Mouse (Mus musculus): ENCODE data around the gene Gm20388. TPM values are rescaled to one million over a fixed set of nuclear protein-coding genes. Genes with fewer than 3 reads are reported as not detected.
A peak's percentile ranks its signal among the peaks of the same experiment; 100 is the strongest.
"Not testable (repeated sequence)": the region's sequence is repeated elsewhere in the genome, so short reads cannot be mapped to it uniquely, and the experiment has no call there.

Gm20388 gene
- total and polyA plus RNA-seq, 3 experiments = 0.02 to 0.05 TPM; not detected in 1

DNA sequence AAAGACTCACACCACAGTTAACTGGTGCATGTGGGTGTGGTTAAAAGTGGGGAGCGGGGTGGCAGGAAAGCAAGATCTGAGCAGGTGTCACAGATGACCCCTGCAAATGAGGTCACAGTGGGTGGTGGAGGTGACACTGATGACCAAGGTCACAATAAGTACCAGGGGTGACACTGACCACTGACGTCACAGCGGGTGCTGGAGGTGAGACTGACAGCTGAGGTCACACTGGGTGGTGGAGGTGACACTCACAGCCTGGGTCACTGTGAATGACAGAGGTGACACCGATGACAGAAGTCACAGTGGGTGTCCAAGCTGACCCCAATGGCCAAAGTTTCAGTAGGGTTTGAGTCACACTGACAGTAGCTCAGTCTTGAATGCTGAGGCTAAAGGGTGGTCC, 876.1 kb downstream of the Gm20388 start:
- no peaks in the 10 kb centered on the region for H3K4me1 ChIP-seq (ENCODE audit: insufficient read depth, low read depth, low read length)
- peaks cover 89% of the 10 kb centered on the region for H3K9me3 ChIP-seq (replicated peaks)
- DNase-seq (ENCODE audit: low spot score) = no peak
- peak overlapping the region; percentile 6; the same call in 1 of the 2 replicates for H3K4me3 ChIP-seq (ENCODE audit: low read depth, low read length)
- no peak for TF ChIP-seq CTCF (IDR thresholded peaks at IDR 0.05; ENCODE audit: low read depth, low read length)
- TF ChIP-seq POLR2AphosphoS5 (IDR thresholded peaks at IDR 0.05; ENCODE audit: insufficient replicate concordance, low read depth, low read length) = no peak
- TF ChIP-seq GATA1 (IDR thresholded peaks at IDR 0.05; ENCODE audit: borderline replicate concordance, low read length) = no peak
- H3K27me3 ChIP-seq (ENCODE audit: insufficient read depth, low read length) = no peaks in the 10 kb centered on the region
- no peaks in the 10 kb centered on the region for H3K36me3 ChIP-seq (replicated peaks)
- no peak for ATAC-seq (ENCODE audit: extremely low read depth, insufficient number of reproducible peaks, low FRiP score, poor library complexity, severe bottlenecking)

GRCm38 (mm10) chr8:120787631-120788030, 877.0 kb downstream of the Gm20388 start:
- Histone ChIP-seq H3K4me1 (ENCODE audit: insufficient read depth, low read depth, low read length) (no peaks in the 10 kb centered on the region), H3K4me3 (ENCODE audit: low read depth, low read length) (no peak overlapping the region), H3K36me3 (replicated peaks) (no peaks in the 10 kb centered on the region), H3K27me3 (ENCODE audit: insufficient read depth, low read length) (no peaks in the 10 kb centered on the region), H3K9me3 (replicated peaks) (peaks cover 90% of the 10 kb centered on the region)
- TF ChIP-seq CTCF (IDR thresholded peaks at IDR 0.05; ENCODE audit: low read depth, low read length) (no peak), TAL1 (conservative IDR thresholded peaks at IDR 0.05; ENCODE audit: low read depth, low read length) (no peak), GATA2 (IDR thresholded peaks at IDR 0.05; ENCODE audit: borderline replicate concordance, low read depth, low read length) (no peak), POLR2AphosphoS5 (IDR thresholded peaks at IDR 0.05; ENCODE audit: insufficient replicate concordance, low read depth, low read length) (no peak)
- DNase-seq (ENCODE audit: low spot score) (no peak), ATAC-seq (ENCODE audit: extremely low read depth, insufficient number of reproducible peaks, low FRiP score, poor library complexity, severe bottlenecking) (no peak)

GRCm38 (mm10) chr8:120792710-120793109, 882.1 kb downstream of the Gm20388 start:
- Histone ChIP-seq H3K27me3 (ENCODE audit: insufficient read depth, low read length) (no peaks in the 10 kb centered on the region), H3K4me1 (ENCODE audit: insufficient read depth, low read depth, low read length) (no peaks in the 10 kb centered on the region), H3K4me3 (ENCODE audit: low read depth, low read length) (no peak overlapping the region), H3K36me3 (replicated peaks) (no peaks in the 10 kb centered on the region), H3K9me3 (replicated peaks) (peaks cover 94% of the 10 kb centered on the region)
- no peak for ATAC-seq (ENCODE audit: extremely low read depth, insufficient number of reproducible peaks, low FRiP score, poor library complexity, severe bottlenecking)
- TF ChIP-seq GATA1 (IDR thresholded peaks at IDR 0.05; ENCODE audit: borderline replicate concordance, low read length) (no peak), TAL1 (conservative IDR thresholded peaks at IDR 0.05; ENCODE audit: low read depth, low read length) (no peak), CTCF (IDR thresholded peaks at IDR 0.05; ENCODE audit: low read depth, low read length) (no peak), POLR2AphosphoS5 (IDR thresholded peaks at IDR 0.05; ENCODE audit: insufficient replicate concordance, low read depth, low read length) (no peak), GATA2 (IDR thresholded peaks at IDR 0.05; ENCODE audit: borderline replicate concordance, low read depth, low read length) (no peak)
- DNase-seq (ENCODE audit: low spot score) = no peak

DNA sequence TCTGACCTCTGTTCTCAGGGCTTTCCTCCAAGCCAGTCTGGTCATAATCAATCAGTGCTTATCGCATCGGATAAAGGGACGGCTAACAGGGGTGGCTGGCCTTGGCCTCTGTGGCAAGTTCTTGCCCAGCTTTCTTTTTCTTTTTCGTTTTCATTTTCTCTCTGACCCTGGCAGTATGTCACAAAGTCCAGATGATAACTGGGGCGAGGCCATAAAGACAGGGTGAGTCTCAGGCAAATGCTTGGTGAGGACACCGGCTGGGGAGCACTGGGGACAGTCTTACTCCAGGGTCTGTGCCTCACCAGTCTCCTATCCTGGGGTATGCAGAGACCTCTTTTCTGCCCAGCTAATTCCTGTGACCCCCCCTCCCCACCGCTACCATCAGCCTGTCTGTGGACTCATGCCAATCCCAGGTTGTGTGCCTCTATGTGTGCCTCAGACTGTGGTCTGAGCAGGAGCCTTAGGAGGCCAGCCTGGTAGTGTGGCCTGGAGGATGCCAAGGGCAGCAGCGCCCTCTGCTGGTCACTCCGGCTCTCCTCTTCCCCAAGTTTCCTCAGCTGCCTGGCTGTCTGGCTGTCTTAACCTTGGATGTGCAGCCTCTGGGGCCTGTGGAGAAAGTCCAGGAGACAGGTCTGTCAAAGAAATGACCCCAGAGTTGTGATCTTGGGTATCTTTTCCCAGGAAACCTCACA, 885.4 kb downstream of the Gm20388 start:
- peak; percentile 15 for DNase-seq (ENCODE audit: low spot score)
- H3K27me3 ChIP-seq (ENCODE audit: insufficient read depth, low read length) = no peaks in the 10 kb centered on the region; the same call in 1 of the 2 replicates
- H3K36me3 ChIP-seq (replicated peaks) = no peaks in the 10 kb centered on the region
- TF ChIP-seq TAL1 (conservative IDR thresholded peaks at IDR 0.05; ENCODE audit: low read depth, low read length) (no peak), CTCF (IDR thresholded peaks at IDR 0.05; ENCODE audit: low read depth, low read length) (no peak), GATA2 (IDR thresholded peaks at IDR 0.05; ENCODE audit: borderline replicate concordance, low read depth, low read length) (no peak), POLR2AphosphoS5 (IDR thresholded peaks at IDR 0.05; ENCODE audit: insufficient replicate concordance, low read depth, low read length) (no peak), GATA1 (IDR thresholded peaks at IDR 0.05; ENCODE audit: borderline replicate concordance, low read length) (no peak)
- no peak overlapping the region for H3K4me3 ChIP-seq (ENCODE audit: low read depth, low read length)
- peaks cover 97% of the 10 kb centered on the region for H3K9me3 ChIP-seq (replicated peaks)
- ATAC-seq (ENCODE audit: extremely low read depth, insufficient number of reproducible peaks, low FRiP score, poor library complexity, severe bottlenecking) = no peak
- H3K4me1 ChIP-seq (ENCODE audit: insufficient read depth, low read depth, low read length) = no peaks in the 10 kb centered on the region

DNA sequence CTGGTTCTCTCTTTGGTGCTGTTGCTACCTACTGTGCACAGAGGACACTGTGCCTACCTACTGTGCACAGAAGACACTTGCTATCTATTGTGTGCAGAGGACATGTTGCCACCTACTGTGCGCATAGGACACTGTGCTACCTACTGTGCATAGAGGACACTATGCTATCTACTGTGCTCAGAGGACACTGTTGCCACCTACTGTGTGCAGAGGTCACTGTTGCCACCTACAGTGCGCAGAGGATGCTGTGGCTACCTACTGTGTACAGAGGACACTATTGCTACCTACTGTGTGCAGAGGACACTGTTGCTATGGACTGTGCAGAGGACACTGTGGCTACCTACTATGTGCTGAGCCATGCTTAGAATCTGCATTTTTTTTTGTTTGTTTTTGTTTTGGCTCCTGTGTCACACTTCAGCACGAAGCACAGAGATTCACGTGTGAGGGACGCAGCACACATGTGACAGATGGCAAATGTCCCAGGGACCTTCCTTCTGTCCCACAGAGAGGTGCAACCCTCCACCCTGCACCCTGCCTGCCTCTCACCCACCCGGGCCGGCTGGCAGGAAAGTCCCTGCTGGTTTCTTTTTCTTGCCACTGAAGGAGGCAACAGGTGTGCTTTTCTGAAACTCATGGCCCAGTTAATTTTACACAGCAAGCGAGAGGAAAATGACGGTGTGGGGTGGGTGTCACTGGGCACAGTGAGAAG, 886.5 kb downstream of the Gm20388 start:
- DNase-seq (ENCODE audit: low spot score) (no peak), ATAC-seq (ENCODE audit: extremely low read depth, insufficient number of reproducible peaks, low FRiP score, poor library complexity, severe bottlenecking) (no peak)
- no peak for TF ChIP-seq CTCF (IDR thresholded peaks at IDR 0.05; ENCODE audit: low read depth, low read length)
- no peak for TF ChIP-seq POLR2AphosphoS5 (IDR thresholded peaks at IDR 0.05; ENCODE audit: insufficient replicate concordance, low read depth, low read length)
- TF ChIP-seq TAL1 (conservative IDR thresholded peaks at IDR 0.05; ENCODE audit: low read depth, low read length) = no peak
- no peak for TF ChIP-seq GATA1 (IDR thresholded peaks at IDR 0.05; ENCODE audit: borderline replicate concordance, low read length)
- no peak for TF ChIP-seq GATA2 (IDR thresholded peaks at IDR 0.05; ENCODE audit: borderline replicate concordance, low read depth, low read length)
- Histone ChIP-seq H3K36me3 (replicated peaks) (no peaks in the 10 kb centered on the region), H3K9me3 (replicated peaks) (peaks cover 97% of the 10 kb centered on the region), H3K4me3 (ENCODE audit: low read depth, low read length) (no peak overlapping the region), H3K27me3 (ENCODE audit: insufficient read depth, low read length) (no peaks in the 10 kb centered on the region; the same call in 1 of the 2 replicates), H3K4me1 (ENCODE audit: insufficient read depth, low read depth, low read length) (no peaks in the 10 kb centered on the region)

DNA sequence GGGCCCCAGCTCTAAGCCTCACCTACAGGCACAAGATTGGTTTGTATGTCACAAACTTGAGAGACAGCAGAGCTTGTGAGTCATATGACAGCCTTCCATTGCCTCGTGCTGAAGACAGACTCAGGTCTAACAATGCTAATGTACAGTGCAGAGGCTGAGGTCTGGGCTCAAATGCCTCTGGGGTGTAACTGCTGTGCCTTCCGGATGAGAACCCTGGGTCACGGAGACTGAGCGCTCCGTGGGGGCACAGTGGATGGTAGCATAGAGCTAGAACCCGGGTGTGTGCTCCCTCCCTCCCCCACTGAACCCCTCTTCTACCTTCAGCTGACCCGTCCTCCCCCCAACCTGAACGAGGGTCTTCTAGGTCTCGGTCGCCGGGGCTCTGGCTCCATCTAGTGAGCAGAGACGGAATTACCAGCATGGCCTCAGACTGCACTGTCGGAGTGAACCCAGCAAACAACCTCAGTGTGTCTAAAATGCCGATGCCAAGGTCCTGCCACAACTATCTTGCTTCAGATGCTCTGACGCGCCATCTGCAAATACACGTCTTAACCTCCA, 889.7 kb downstream of the Gm20388 start:
- no peaks in the 10 kb centered on the region for H3K36me3 ChIP-seq (replicated peaks)
- DNase-seq (ENCODE audit: low spot score) (no peak), ATAC-seq (ENCODE audit: extremely low read depth, insufficient number of reproducible peaks, low FRiP score, poor library complexity, severe bottlenecking) (no peak)
- no peak overlapping the region for H3K4me3 ChIP-seq (ENCODE audit: low read depth, low read length)
- TF ChIP-seq GATA2 (IDR thresholded peaks at IDR 0.05; ENCODE audit: borderline replicate concordance, low read depth, low read length) = no peak
- no peak for TF ChIP-seq GATA1 (IDR thresholded peaks at IDR 0.05; ENCODE audit: borderline replicate concordance, low read length)
- TF ChIP-seq TAL1 (conservative IDR thresholded peaks at IDR 0.05; ENCODE audit: low read depth, low read length) = no peak
- TF ChIP-seq POLR2AphosphoS5 (IDR thresholded peaks at IDR 0.05; ENCODE audit: insufficient replicate concordance, low read depth, low read length) = no peak
- no peak for TF ChIP-seq CTCF (IDR thresholded peaks at IDR 0.05; ENCODE audit: low read depth, low read length)
- no peaks in the 10 kb centered on the region for H3K4me1 ChIP-seq (ENCODE audit: insufficient read depth, low read depth, low read length)
- H3K9me3 ChIP-seq (replicated peaks) = peaks cover 91% of the 10 kb centered on the region
- H3K27me3 ChIP-seq (ENCODE audit: insufficient read depth, low read length) = no peaks in the 10 kb centered on the region; the same call in 1 of the 2 replicates

DNA sequence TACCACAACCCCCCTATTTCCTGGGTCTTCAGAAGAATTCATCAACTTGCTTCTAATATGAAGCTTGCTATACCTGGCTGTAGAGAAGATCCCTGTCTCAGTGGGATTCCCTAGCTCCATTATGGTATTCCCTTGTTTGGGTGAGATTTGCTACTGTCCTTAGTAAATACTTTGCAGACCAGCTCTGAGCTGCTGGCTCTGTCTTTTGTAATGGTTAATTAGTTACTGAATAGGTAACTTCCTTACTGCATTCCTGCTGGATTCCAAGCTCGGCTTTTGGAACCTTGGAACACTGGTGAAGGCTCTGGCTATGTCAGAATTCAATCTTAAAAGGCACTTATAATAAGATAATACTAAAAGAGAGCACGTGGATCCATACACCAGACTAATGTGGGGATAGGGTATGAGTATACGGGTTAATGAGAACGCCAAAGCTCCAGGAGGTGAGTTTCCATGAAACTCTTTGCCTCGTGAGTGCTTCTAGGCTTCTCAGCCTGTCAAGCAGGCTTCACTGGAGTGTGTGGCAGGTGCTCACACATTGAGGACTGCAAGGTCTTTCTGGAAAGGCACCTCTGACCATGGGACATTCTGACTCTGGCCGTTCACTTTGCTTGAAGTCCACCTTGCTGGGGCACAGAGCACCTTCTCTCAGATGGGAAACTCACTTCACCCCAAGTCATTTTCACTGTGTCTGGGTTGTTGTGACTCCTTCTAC, 893.2 kb downstream of the Gm20388 start:
- not testable (repeated sequence) for H3K4me1 ChIP-seq (ENCODE audit: insufficient read depth, low read depth, low read length); H3K36me3 ChIP-seq (replicated peaks); H3K4me3 ChIP-seq (ENCODE audit: low read depth, low read length); H3K27me3 ChIP-seq (ENCODE audit: insufficient read depth, low read length); ATAC-seq (ENCODE audit: extremely low read depth, insufficient number of reproducible peaks, low FRiP score, poor library complexity, severe bottlenecking); DNase-seq (ENCODE audit: low spot score)
- peaks cover 90% of the 10 kb centered on the region for H3K9me3 ChIP-seq (replicated peaks)

Data from G1E (cell line).